Mouse (Mus musculus) olfactory bulb, adult 2 months (tissue): ENCODE results near the gene Ocel1. TPM values are rescaled to one million over a fixed set of nuclear protein-coding genes. Genes with fewer than 3 reads are reported as not detected.
A peak's percentile ranks its signal among the peaks of the same experiment; 100 is the strongest.

Experiments
- H3K27ac ChIP-seq: fragments of 200-500 bp; 2 replicates; pipeline ENCODE4 v1.5.1; 2012; ENCODE audit warnings: low read depth, low read length; ENCODE audit not compliant: insufficient read depth
- H3K4me1 ChIP-seq: fragments of 200-500 bp; 2 replicates; pipeline ENCODE4 v1.6.1; 2012; ENCODE audit warnings: low read length; ENCODE audit not compliant: control insufficient read depth, insufficient read depth
- H3K4me3 ChIP-seq: fragments of 200-500 bp; 2 replicates; pipeline ENCODE4 v1.5.1; 2012; ENCODE audit warnings: mild to moderate bottlenecking, low read depth, low read length, moderate library complexity; ENCODE audit not compliant: insufficient read depth
- CTCF ChIP-seq: fragments of 200-500 bp; IDR thresholded peaks from 2 replicates; pipeline ENCODE4 v1.5.1; 2012; ENCODE audit warnings: low read depth, mild to moderate bottlenecking, low read length, moderate library complexity; ENCODE audit not compliant: insufficient read depth
- POLR2A ChIP-seq: fragments of 200-500 bp; IDR thresholded peaks from 2 replicates; pipeline ENCODE4 v1.6.1; 2012; ENCODE audit warnings: mild to moderate bottlenecking, low read depth, low read length, moderate library complexity; ENCODE audit not compliant: insufficient read depth
- WGBS: fragments of 180-500 bp; shearing (Covaris S2); methylation state at CpG from one replicate; pipeline ENCODE4 v1.1.7; 2018; 5-methylcytosine and 5-hydroxymethylcytosine counted together
- polyA plus RNA-seq: library from polyadenylated mRNA; stranded (reverse); fragments of >200 nt; gene quantifications from 2 replicates; pipeline ENCODE4 v1.2.4, GENCODE M21; 2012; ENCODE audit warnings: low replicate concordance; ENCODE audit not compliant: missing spikeins, insufficient read depth, insufficient read length

The Ocel1 gene
- polyA plus RNA-seq, 1 experiment, result not detected

DNA sequence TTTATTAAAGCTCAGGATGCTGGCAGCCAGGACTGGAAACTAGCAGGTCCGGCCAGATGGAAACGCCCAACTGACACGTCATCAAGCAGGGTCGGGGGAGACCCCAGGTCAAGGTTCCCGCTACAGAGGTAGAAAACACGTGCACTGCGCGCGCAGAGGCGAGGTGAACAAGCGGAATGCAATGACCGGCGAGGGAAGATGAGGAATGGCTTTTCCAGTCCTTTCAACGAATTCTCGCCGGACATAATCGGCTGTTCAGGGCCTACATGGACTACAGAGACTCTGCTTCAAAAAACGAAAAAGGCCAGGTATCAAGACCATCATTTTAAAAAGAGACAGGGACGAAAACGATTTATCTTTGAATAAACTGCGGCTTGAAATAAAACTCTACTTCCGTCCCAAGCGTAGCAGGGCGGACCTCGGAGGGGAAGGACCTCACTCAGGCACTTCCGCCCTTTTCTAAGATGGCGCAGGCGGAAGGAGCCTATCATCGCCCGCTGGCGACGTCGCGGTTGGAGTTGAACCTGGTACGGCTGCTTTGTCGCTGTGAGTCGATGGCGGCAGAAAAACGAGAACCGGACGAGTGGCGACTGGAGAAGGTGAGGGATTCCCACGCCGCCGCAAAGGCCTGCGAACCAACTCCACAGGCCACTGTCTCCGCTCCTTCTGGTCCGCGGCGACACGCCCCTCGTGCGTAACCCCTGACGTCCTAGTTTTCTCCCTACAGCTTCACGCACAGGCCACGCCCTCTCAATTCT, 4.1 kb upstream of the Ocel1 start, which contains the start of gene Use1:
Gene Use1, plus strand, starts transcription at position 78 of the 758 bp plus-strand sequence.
- Histone ChIP-seq H3K4me1 (peaks cover 15% of the 10 kb centered on the region), H3K4me3 (peak within 1 kb of the TSS; percentile 70), H3K27ac (peak within 1 kb of the TSS; percentile 97)
- TF ChIP-seq CTCF, result no peak
- peak; percentile 81; the same call in 1 of the 2 replicates for TF ChIP-seq POLR2A
- under 1% methylated on average over 56 of the region's 56 CpGs for WGBS

DNA sequence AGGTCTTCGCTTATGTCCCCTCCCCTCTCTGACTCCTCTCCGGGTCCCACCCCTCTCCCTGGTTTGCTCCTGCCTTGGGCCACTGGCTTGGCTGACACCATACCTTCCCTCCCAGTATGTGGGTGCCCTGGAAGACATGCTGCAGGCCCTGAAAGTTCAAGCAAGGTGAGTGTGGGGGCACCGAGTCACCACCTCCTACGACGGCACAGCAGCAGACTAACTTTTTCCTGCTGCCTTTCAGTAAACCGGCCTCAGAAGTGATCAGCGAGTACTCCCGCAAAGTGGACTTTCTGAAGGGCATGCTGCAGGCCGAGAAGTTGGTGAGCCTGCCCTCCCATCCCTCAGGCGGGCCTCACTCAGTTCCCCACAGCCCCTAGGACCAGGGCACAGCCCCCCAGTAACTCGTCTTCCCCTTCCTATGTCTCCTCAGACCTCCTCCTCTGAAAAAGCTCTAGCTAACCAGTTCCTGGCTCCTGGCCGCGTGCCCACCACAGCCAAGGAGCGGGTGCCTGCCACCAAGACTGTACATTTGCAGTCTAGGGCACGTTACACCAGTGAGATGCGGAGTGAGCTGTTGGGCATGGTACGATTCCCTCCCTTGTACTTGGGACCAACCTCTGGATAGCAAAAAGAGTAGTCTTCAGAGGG, 3.4 kb upstream of the Ocel1 start:
- Histone ChIP-seq H3K27ac (peak overlapping the region; percentile 97; the same call in 1 of the 2 replicates), H3K4me1 (peaks cover 15% of the 10 kb centered on the region), H3K4me3 (peak overlapping the region; percentile 70)
- TF ChIP-seq CTCF (no peak), POLR2A (no peak)
- 31% methylated on average over 17 of the region's 17 CpGs for WGBS

DNA sequence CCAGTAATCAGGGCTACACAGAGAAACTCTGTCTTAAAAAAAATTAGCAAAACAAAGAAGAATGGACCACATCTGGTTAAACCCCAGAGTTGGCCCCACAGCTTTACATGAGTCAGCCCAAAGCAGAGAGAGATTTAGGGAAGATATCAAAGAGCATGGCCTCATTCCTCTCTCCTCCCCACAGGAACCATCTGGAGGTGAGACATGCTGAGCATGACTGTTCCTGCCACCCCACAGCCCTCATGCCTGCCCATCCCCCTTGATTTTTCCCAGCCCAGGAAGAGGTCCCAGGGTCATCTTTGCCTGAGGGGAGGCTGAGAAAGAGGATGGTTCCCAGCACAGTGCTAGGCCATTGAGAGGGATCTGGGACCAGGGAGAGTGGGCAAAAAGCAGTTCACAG, 2.7 kb upstream of the Ocel1 start:
- Histone ChIP-seq H3K4me3 (no peak overlapping the region), H3K4me1 (peaks cover 15% of the 10 kb centered on the region), H3K27ac (no peak overlapping the region)
- TF ChIP-seq CTCF (no peak), POLR2A (no peak)

DNA sequence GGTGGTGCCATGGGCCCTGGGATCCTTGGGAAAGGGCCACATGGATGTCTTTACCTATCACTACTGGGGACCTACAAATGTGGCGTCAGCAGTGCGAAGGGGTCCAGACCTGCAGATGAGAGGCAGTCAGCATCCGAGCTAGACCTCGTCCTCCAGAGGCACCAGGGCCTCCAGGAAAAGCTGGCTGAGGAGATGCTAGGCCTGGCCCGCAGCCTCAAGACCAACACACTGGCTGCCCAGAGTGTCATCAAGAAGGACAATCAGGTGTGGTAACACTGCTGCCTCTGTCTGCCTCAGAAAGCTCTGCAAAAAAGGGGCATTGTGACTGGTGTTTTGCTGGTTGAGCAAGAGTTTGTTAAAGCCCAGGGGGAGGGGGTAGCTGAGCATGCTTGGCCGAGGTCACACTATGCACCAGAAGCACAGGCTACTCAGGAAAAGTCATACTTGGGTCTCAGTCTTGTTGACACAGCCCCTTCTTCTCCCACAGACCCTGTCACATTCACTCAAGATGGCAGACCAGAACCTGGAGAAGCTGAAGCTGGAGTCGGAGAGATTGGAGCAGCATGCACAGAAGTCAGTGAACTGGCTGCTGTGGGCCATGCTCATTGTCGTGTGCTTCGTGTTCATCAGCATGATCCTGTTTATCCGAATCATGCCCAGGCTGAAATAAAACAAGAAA, 1.9 kb upstream of the Ocel1 start:
- peaks cover 15% of the 10 kb centered on the region for H3K4me1 ChIP-seq
- TF ChIP-seq CTCF (no peak), POLR2A (no peak)
- H3K4me3 ChIP-seq, result no peak overlapping the region
- 91% methylated on average over 10 of the region's 10 CpGs for WGBS
- H3K27ac ChIP-seq, result no peak overlapping the region

DNA sequence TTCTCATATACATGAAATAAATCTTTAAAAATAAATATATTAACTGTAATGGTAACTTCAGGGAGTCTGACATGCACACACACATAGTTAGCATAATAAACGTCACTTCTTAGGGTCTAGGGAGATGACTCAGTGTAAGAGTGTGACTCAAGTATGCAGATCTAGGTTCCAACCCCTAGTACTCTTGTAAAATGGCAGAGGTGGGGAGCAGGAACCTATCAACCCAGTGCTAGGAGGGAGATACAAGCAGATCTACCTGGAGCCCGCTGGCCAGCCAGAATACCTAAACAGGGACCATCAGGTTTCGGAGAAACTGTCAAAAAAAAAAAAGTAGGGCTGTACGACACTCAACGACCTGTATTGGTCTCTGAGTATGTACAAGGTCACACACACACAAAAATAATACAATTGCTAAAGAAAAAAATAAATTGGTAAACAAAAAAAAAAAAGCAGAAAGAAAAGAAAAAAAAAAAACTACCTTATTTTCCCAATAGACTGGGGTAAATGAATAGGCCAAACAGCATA, 325 bp upstream of the Ocel1 start:
- Histone ChIP-seq H3K4me3 (peak overlapping the region; percentile 75), H3K4me1 (peaks cover 20% of the 10 kb centered on the region), H3K27ac (no peak overlapping the region)
- TF ChIP-seq POLR2A (no peak), CTCF (no peak)
- WGBS, result 14% methylated on average over 5 of the region's 5 CpGs

- Histone ChIP-seq H3K4me1 (peaks cover 26% of the 10 kb centered on the region), H3K27ac (no peak overlapping the region), H3K4me3 (no peak overlapping the region)
- TF ChIP-seq CTCF, result no peak
- 90% methylated on average over 12 of the region's 12 CpGs for WGBS
These were observed 1.3 kb downstream of the Ocel1 start for GRCm38 (mm10) chr8:71372427-71372826.

- TF ChIP-seq POLR2A (no peak), CTCF (no peak)
- 89% methylated on average over 3 of the region's 3 CpGs for WGBS
- no peak overlapping the region for H3K27ac ChIP-seq
- no peak overlapping the region for H3K4me3 ChIP-seq
- H3K4me1 ChIP-seq, result peaks cover 21% of the 10 kb centered on the region
These were observed 1.9 kb downstream of the Ocel1 start for GRCm38 (mm10) chr8:71373000-71373399.

GRCm38 (mm10) chr8:71374616-71375206, 3.6 kb downstream of the Ocel1 start:
- Histone ChIP-seq H3K4me3 (no peak overlapping the region), H3K27ac (no peak overlapping the region)
- 86% methylated on average over 17 of the region's 17 CpGs for WGBS

More at GRCm38 (mm10) chr8:71374616-71375206, 3.6 kb downstream of the Ocel1 start:
- TF ChIP-seq POLR2A (peak; percentile 16; the same call in 1 of the 2 replicates), CTCF (no peak)
- H3K4me1 ChIP-seq, result peaks cover 25% of the 10 kb centered on the region
